Mouse (Mus musculus): ENCODE measurements at regions not wholly inside any gene's neighbourhood (a gene's known extent, or its start where the extent isn't known, plus 50 kb on each side); places are given as distances from the start of the nearest gene placed in this dataset.

GRCm38 (mm10) chr12:28135810-28136592 is 416.2 kb downstream of the Dcdc2c start:
- TF ChIP-seq CTCF (IDR thresholded peaks at IDR 0.05; ENCODE audit: borderline replicate concordance, insufficient read depth, low read depth, low read length) (no peak), POLR2A (IDR thresholded peaks at IDR 0.05; ENCODE audit: borderline replicate concordance, insufficient read depth, low read length) (no peak)
